Mouse (Mus musculus) lung, postnatal 0 days (tissue): ENCODE measurements around the gene Cfap61.
A peak's percentile ranks its signal among the peaks of the same experiment; 100 is the strongest.

ENCODE experiments used
- CTCF ChIP-seq: IDR thresholded peaks from 2 replicates; pipeline ENCODE4 v1.5.1; 2016; ENCODE audit warnings: antibody characterized with exemption, mild to moderate bottlenecking
- EP300 ChIP-seq: IDR thresholded peaks from 2 replicates; pipeline ENCODE4 v1.6.1; 2016; ENCODE audit warnings: antibody characterized with exemption, mild to moderate bottlenecking, control low read depth

DNA sequence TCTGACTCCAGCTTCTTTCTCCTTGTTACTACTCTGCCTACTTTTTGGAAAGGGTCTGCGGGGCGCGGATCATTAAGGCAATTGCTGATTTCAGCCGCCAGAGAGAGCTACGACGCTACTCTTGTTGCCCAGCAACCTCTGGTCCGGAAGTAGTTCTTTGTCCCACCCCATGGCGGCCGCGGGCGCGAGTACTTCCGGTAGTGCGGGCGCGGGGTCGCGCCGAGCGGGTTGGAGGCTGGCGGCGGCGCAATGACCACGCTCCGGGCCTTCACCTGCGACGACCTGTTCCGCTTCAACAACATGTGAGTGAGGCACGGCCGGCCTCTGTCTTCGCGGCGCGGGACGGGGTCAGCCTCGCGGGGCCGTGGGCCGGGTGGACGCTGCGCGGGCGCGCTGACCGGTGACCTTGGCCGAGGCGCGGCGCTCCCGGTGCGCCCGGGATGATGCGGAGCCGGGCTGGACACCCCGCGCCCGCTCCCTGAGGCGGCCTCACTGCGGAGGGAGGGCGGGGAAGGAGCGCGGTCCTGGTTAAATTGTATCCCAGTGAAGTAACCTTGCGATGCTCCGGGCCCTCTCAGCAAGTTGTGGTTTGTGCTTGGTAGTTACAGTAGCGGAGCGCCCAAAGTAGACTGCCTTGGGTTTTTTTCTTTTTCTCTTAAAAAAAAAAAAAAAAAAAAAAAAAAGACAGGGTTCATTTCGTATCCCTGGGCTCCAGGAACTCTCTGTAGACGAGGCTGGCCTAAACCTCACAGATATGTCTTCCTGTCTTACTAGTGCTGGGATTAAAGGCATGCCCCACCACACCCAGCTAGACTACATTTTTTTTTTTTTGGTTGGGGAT is 31.3 kb upstream of the Cfap61 start:
- peak; percentile 74 for TF ChIP-seq CTCF
- TF ChIP-seq EP300: no peak
